Mouse (Mus musculus): ENCODE data around the gene Mink1. TPM values are rescaled to one million over a fixed set of nuclear protein-coding genes. Genes with fewer than 3 reads are reported as not detected.

The Mink1 gene
- total and polyA plus RNA-seq, 3 experiments, result 33.8 to 230 (median 57.3) TPM

DNA sequence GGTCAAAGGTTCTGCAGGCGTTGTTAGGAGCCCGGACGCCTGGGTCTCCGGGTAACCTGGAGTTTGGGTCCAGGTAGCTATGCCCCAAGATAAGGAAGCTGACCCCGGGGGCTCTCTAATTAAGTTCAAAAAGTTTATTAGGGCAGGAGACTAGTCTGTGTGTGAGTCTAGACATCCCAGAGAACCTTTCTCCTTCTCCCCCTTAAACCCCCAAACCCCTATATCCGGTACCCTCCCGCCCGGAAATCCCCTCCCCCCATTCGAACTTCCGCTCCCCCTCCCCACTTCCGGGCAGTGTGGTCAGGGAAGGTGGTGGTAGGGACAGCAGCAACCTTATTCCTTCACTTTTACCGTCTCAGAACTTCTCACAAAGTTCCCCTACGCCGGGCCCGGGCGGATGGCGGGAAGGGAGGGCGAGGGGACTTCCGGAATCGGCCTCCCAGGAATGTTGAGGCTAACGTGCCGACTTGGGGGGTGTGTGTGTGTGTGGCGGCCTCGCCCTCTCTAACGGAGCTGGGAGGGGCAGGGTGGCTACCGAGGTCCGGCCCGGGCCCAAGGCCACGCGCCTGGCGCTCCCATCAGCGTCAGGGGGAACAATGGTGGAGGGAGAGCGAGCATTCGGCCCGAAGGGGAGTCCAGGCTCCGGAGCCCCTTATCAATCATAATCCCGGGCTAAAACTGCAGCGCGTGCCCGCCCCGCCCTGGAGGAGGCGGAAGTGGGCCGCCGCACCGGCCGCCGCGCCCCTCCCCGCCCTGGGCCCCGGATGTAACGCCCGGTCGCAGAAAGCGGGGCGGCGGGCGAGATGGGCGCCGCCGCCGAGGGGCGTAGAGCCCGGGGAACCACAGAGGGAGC, 90.9 kb downstream of the Mink1 start (continued):
- TF ChIP-seq NRF1 (IDR thresholded peaks at IDR 0.05; ENCODE audit: insufficient read depth, low read depth, low read length, poor library complexity, severe bottlenecking), result no peak
- peak; percentile 84 for TF ChIP-seq ELF1 (IDR thresholded peaks at IDR 0.05; ENCODE audit: low read depth, low read length)
- no peak for TF ChIP-seq SMC3 (IDR thresholded peaks at IDR 0.05; ENCODE audit: low read depth, low read length)
- no peak; the same call in 1 of the 2 replicates for TF ChIP-seq CHD1 (IDR thresholded peaks at IDR 0.05; ENCODE audit: low read depth, low read length)
- TF ChIP-seq MAX (IDR thresholded peaks at IDR 0.05; ENCODE audit: low read length), result peak; percentile 34; the same call in 1 of the 2 replicates

DNA sequence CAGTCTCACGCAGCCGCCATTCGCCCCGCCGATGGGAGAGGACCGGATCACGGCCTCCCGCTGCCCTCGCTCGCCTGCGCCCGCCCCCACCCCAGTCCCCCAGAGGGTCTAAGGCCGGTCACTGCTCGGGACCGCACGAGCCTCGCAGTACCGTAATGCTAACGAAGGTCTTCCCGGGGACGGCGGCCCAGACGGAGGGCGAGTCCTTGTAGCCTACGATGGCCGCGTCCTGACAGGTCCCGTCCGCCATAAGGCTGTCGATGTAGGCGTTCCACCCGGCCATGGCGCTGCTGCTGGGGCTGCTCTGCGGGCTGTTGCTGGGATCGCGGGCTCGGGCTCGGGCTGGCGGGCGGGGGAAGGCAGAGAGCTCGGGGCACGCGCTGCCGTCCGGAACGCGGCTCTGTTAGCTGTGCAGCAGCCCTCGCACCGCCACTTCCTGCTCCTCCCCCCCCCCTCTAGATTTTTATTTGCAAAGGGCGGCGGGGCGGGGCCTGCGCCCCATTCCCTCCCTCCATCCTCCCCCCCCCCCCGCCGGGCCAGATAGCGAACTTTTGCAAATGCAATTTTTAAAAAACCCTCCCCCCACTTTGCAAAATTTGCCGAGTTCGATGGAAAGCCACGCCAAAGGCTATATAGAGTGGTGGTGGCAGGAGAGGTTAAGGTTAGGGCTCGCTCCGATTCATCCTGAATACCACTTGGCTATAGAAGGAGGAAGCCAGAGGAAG, 91.7 kb downstream of the Mink1 start, which contains the start of gene Pfn1:
Gene Pfn1, minus strand, starts transcription at position 447 of the 725 bp plus-strand sequence.
- no peaks in the 10 kb centered on the region for H3K9me3 ChIP-seq (replicated peaks; ENCODE audit: insufficient read depth, low read length)
- TF ChIP-seq MEF2A (IDR thresholded peaks at IDR 0.05; ENCODE audit: extremely low read depth, insufficient replicate concordance, low read depth, low read length, poor library complexity, severe bottlenecking), result no peak
- TF ChIP-seq POLR2AphosphoS5 (IDR thresholded peaks at IDR 0.05; ENCODE audit: borderline replicate concordance, low read depth, low read length), result peak; percentile 74; the same call in 1 of the 2 replicates
- TF ChIP-seq POLR2A (IDR thresholded peaks at IDR 0.05; ENCODE audit: control insufficient read depth in 1 of 2, insufficient read depth in 1 of 2, low read depth in 1 of 2, low read length in 2 of 2, poor library complexity in 1 of 2), result peak; percentile 82 to 91
- TF ChIP-seq USF2 (IDR thresholded peaks at IDR 0.05; ENCODE audit: borderline replicate concordance in 1 of 2, insufficient read depth in 1 of 2, low read depth in 1 of 2, low read length in 2 of 2), result no peak
- peak; percentile 73; the same call in 1 of the 2 replicates for TF ChIP-seq CHD2 (IDR thresholded peaks at IDR 0.05; ENCODE audit: low read length)
- peak; percentile 82 for TF ChIP-seq SIN3A (IDR thresholded peaks at IDR 0.05; ENCODE audit: low read length)
- TF ChIP-seq HCFC1 (IDR thresholded peaks at IDR 0.05; ENCODE audit: low read depth, low read length), result peak; percentile 74
- TF ChIP-seq ZNF384 (IDR thresholded peaks at IDR 0.05; ENCODE audit: low read depth, low read length), result peak; percentile 74; the same call in 1 of the 2 replicates
- TF ChIP-seq POLR2AphosphoS2 (IDR thresholded peaks at IDR 0.05; ENCODE audit: low read length), result peak; percentile 89; the same call in 1 of the 2 replicates
- peak; percentile 87 for TF ChIP-seq ELF1 (IDR thresholded peaks at IDR 0.05; ENCODE audit: low read depth, low read length)
- no peak for TF ChIP-seq NRF1 (IDR thresholded peaks at IDR 0.05; ENCODE audit: insufficient read depth, low read depth, low read length, poor library complexity, severe bottlenecking)
- TF ChIP-seq MXI1 (IDR thresholded peaks at IDR 0.05; ENCODE audit: low read depth, low read length), result no peak
- TF ChIP-seq EP300 (IDR thresholded peaks at IDR 0.05; ENCODE audit: low read depth in 1 of 2, low read length in 2 of 2), result no peak; a peak in 3 of 4 replicates
- TF ChIP-seq ZMIZ1 (IDR thresholded peaks at IDR 0.05; ENCODE audit: low read depth, low read length), result peak; percentile 98
- peak; percentile 75 for TF ChIP-seq TCF12 (IDR thresholded peaks at IDR 0.05; ENCODE audit: low read depth, low read length)
- TF ChIP-seq UBTF (IDR thresholded peaks at IDR 0.05; ENCODE audit: borderline replicate concordance, insufficient read depth, low read depth, low read length), result peak; percentile 62; the same call in 1 of the 2 replicates
- peak; percentile 69; the same call in 1 of the 2 replicates for TF ChIP-seq TBP (IDR thresholded peaks at IDR 0.05; ENCODE audit: low read depth, low read length)
- peak; percentile 99 for TF ChIP-seq MAZ (IDR thresholded peaks at IDR 0.05; ENCODE audit: low read depth, low read length)
- TF ChIP-seq ETS1 (IDR thresholded peaks at IDR 0.05; ENCODE audit: low read depth, low read length), result peak; percentile 69
- TF ChIP-seq TAL1 (IDR thresholded peaks at IDR 0.05; ENCODE audit: low read length), result no peak
- no peak for TF ChIP-seq SMC3 (IDR thresholded peaks at IDR 0.05; ENCODE audit: low read depth, low read length)
- TF ChIP-seq NELFE (IDR thresholded peaks at IDR 0.05; ENCODE audit: low read depth, low read length), result peak; percentile 96
- peak within 1 kb of the TSS; percentile 96 to 98 for H3K4me3 ChIP-seq (ENCODE audit: control insufficient read depth in 1 of 2, insufficient read depth in 1 of 2, low read depth in 2 of 2, low read length in 2 of 2)
- peaks cover 61% of the 10 kb centered on the region for H3K79me2 ChIP-seq (ENCODE audit: control insufficient read depth, insufficient read depth, low read length, poor library complexity)
- DNase-seq (ENCODE audit: low read depth, low spot score), result peak; percentile 94
- peaks cover 12 to 48% of the 10 kb centered on the region in 2 experiments for H3K4me1 ChIP-seq (ENCODE audit: control insufficient read depth in 1 of 2, insufficient read depth in 2 of 2, low read length in 2 of 2)
- H3K36me3 ChIP-seq (ENCODE audit: control insufficient read depth in 1 of 2, insufficient read depth in 2 of 2, low read length in 2 of 2), result peaks cover 14 to 44% of the 10 kb centered on the region in 2 experiments
- no peaks in the 10 kb centered on the region for H3K27me3 ChIP-seq (ENCODE audit: control insufficient read depth in 1 of 2, insufficient read depth in 2 of 2, low read length in 2 of 2)
- H3K9ac ChIP-seq (ENCODE audit: control insufficient read depth, low read depth, low read length, poor library complexity, severe bottlenecking), result peak within 1 kb of the TSS; percentile 99
- H3K27ac ChIP-seq (ENCODE audit: control insufficient read depth, low read depth, low read length), result peak within 1 kb of the TSS; percentile 99

Measured in MEL (cell line).